Mouse (Mus musculus) liver, adult (tissue): Measurements from ENCODE around the gene Bfar.

Experiments
- GATA4 ChIP-seq: IDR thresholded peaks from 2 replicates; pipeline ENCODE4 v1.6.1; 2014; ENCODE audit warnings: mild to moderate bottlenecking, low read length; ENCODE audit not compliant: insufficient replicate concordance

The Bfar gene

DNA sequence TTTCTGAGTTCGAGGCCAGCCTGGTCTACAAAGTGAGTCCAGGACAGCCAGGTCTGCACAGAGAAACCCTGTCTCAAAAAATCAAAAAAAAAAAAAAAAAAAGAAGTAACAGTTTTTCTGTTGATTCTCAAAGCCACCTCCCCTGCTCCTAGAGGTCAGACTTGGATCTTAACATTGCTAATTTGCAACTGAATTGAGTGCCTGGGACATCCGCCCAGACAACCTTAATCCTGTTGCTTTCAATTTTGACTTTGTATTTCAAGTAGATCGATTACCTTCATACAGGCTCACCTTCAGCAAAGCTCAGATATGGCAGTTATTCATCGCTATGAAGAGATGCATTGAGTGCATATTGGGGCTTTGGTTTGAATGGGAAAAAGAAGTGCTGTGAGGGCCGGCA, 77.6 kb downstream of the Bfar start:
- no peak for TF ChIP-seq GATA4

DNA sequence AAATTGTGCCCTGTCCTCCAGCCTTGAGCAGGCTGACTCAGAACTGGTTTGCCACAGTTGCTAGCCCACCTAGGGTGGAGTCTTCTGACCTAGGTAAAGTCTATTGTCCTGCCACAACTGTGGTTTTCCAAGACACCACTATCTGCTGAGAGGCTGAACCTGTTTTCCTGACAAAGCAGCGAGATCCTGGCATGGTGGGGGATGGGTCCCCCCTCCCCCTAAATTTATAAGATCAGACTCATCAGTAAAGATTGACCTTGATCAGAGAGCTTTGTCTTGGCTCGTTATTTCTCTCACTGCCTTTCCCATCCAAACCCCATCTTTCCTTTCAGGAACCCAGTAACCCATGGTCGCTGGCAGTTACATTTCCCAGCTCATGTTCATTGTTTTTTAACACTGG, 78.3 kb downstream of the Bfar start:
- TF ChIP-seq GATA4 = no peak

DNA sequence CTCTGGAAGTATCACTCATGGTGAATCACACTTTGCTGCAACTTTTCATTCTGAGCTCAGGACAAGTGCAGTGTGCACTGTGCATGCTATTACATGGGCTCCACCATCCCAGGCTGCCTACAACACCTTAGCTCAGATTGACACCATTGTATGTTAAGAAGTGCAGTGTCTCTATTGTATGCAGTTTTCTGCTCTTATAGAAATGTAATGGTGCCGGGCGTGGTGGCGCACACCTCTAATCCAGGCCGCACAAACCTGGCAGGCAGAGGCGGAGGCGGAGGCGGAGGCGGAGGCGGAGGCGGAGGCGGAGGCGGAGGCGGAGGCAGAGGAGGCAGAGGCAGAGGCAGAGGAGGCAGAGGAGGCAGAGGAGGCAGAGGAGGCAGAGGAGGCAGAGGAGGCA, 79.0 kb downstream of the Bfar start:
- TF ChIP-seq GATA4 = no peak
